Mouse (Mus musculus): Measurements from ENCODE around the gene Gpr68. TPM values are rescaled to one million over a fixed set of nuclear protein-coding genes. Genes with fewer than 3 reads are reported as not detected.
A peak's percentile ranks its signal among the peaks of the same experiment; 100 is the strongest.

Gpr68 gene
- polyA plus RNA-seq, 1 experiment = 24.2 TPM

DNA sequence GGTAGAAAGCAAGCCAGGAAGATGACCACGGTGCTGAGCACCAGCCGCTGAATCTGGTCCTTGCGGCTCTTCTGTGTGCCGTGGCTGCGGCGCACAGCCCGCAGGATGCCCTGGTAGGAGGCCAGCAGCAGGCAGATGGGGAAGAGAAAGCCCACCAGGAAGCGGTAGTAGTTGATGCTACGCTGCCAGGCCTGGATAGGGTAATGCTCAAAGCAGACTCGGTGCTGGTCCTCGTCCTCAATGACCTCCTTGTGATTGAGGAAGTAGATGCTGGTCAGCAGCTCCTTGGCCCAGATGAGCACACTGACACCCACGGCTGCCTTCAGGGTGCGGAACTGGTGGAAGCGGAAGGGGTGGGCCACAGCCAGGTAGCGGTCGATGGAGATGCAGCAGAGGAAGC is 29.4 kb downstream of the Gpr68 start:
- 44% methylated on average over 16 of the region's 16 CpGs for WGBS
- peaks cover 13% of the 10 kb centered on the region for H3K4me1 ChIP-seq (ENCODE audit: control insufficient read depth, insufficient read depth, low read length)
- H3K4me3 ChIP-seq (replicated peaks; ENCODE audit: insufficient read depth, low read depth, low read length) = no peak overlapping the region
- H3K27me3 ChIP-seq (ENCODE audit: control insufficient read depth, insufficient read depth, low read length) = no peaks in the 10 kb centered on the region
- TF ChIP-seq CTCF (IDR thresholded peaks at IDR 0.05; ENCODE audit: borderline replicate concordance, insufficient read depth, low read depth, low read length) (no peak), POLR2A (IDR thresholded peaks at IDR 0.05; ENCODE audit: borderline replicate concordance, insufficient read depth, low read length) (no peak)
- H3K27ac ChIP-seq (ENCODE audit: insufficient read depth, low read length) = no peak overlapping the region
- no peak for DNase-seq

GRCm38 (mm10) chr12:100877936-100878335 is 30.1 kb downstream of the Gpr68 start:
- TF ChIP-seq CTCF (IDR thresholded peaks at IDR 0.05; ENCODE audit: borderline replicate concordance, insufficient read depth, low read depth, low read length) = no peak
- TF ChIP-seq POLR2A (IDR thresholded peaks at IDR 0.05; ENCODE audit: borderline replicate concordance, insufficient read depth, low read length) = no peak
- Histone ChIP-seq H3K4me1 (ENCODE audit: control insufficient read depth, insufficient read depth, low read length) (peaks cover 13% of the 10 kb centered on the region), H3K27ac (ENCODE audit: insufficient read depth, low read length) (no peak overlapping the region), H3K27me3 (ENCODE audit: control insufficient read depth, insufficient read depth, low read length) (no peaks in the 10 kb centered on the region), H3K4me3 (replicated peaks; ENCODE audit: insufficient read depth, low read depth, low read length) (no peak overlapping the region)
- no peak for DNase-seq
- 58% methylated on average over 6 of the region's 6 CpGs for WGBS

- Histone ChIP-seq H3K27me3 (ENCODE audit: control insufficient read depth, insufficient read depth, low read length) (no peaks in the 10 kb centered on the region), H3K4me3 (replicated peaks; ENCODE audit: insufficient read depth, low read depth, low read length) (no peak overlapping the region), H3K4me1 (ENCODE audit: control insufficient read depth, insufficient read depth, low read length) (peaks cover 13% of the 10 kb centered on the region), H3K27ac (ENCODE audit: insufficient read depth, low read length) (no peak overlapping the region)
- no peak for DNase-seq
- no peak for TF ChIP-seq POLR2A (IDR thresholded peaks at IDR 0.05; ENCODE audit: borderline replicate concordance, insufficient read depth, low read length)
- TF ChIP-seq CTCF (IDR thresholded peaks at IDR 0.05; ENCODE audit: borderline replicate concordance, insufficient read depth, low read depth, low read length) = no peak
- WGBS = 71% methylated on average over 6 of the region's 6 CpGs
These were observed 32.0 kb downstream of the Gpr68 start for GRCm38 (mm10) chr12:100875960-100876359.

DNA sequence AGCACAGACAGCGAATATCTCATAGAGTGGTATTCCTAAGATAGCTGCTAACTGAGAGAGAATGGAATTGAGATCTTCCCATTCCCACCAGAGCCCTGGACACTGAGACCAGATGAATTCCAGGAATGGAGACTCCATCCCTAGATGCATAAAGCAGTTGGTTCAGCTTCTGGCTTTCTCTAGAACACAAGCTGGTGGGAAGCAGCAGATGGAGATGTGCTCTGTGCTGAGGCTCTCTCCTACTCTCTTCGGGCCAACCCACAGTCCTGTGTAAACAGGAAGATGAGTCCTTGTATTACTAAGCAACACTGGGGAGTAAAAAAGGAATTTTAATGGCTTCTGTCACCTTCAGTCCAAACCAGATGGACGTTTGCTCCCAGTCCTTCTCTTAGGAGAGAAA is 32.4 kb downstream of the Gpr68 start:
- H3K4me3 ChIP-seq (replicated peaks; ENCODE audit: insufficient read depth, low read depth, low read length) = no peak overlapping the region
- no peak for TF ChIP-seq CTCF (IDR thresholded peaks at IDR 0.05; ENCODE audit: borderline replicate concordance, insufficient read depth, low read depth, low read length)
- no peaks in the 10 kb centered on the region for H3K27me3 ChIP-seq (ENCODE audit: control insufficient read depth, insufficient read depth, low read length)
- WGBS = 41% methylated on average over 3 of the region's 3 CpGs
- H3K4me1 ChIP-seq (ENCODE audit: control insufficient read depth, insufficient read depth, low read length) = peaks cover 13% of the 10 kb centered on the region
- no peak overlapping the region for H3K27ac ChIP-seq (ENCODE audit: insufficient read depth, low read length)
- no peak for DNase-seq

GRCm38 (mm10) chr12:100873612-100874011 is 34.4 kb downstream of the Gpr68 start:
- H3K27me3 ChIP-seq (ENCODE audit: control insufficient read depth, insufficient read depth, low read length) = no peaks in the 10 kb centered on the region
- 97% methylated on average over 3 of the region's 3 CpGs for WGBS
- TF ChIP-seq POLR2A (IDR thresholded peaks at IDR 0.05; ENCODE audit: borderline replicate concordance, insufficient read depth, low read length) = no peak
- TF ChIP-seq CTCF (IDR thresholded peaks at IDR 0.05; ENCODE audit: borderline replicate concordance, insufficient read depth, low read depth, low read length) = no peak
- peaks cover 17% of the 10 kb centered on the region for H3K4me1 ChIP-seq (ENCODE audit: control insufficient read depth, insufficient read depth, low read length)
- no peak overlapping the region for H3K4me3 ChIP-seq (replicated peaks; ENCODE audit: insufficient read depth, low read depth, low read length)
- no peak for DNase-seq
- H3K27ac ChIP-seq (ENCODE audit: insufficient read depth, low read length) = no peak overlapping the region

DNA sequence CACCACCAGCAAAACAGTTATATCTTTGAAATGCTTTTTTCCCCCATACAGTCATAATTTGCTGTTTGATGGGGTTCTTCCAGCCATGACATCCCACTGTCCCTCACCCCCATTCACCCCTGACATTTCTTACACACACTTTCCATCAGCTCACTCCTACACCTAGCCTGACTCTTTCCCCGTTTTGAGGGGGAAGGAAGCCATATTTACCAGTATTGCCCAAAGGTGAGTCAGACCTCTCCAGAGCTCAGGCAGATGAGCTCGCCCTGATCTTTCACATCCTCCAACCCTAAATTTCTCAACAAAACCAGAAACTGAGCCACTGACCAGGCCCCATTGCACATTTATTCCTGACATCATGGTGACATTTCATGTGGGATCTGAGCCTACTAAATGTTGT is 36.2 kb downstream of the Gpr68 start:
- TF ChIP-seq CTCF (IDR thresholded peaks at IDR 0.05; ENCODE audit: borderline replicate concordance, insufficient read depth, low read depth, low read length) = no peak
- no peak for TF ChIP-seq POLR2A (IDR thresholded peaks at IDR 0.05; ENCODE audit: borderline replicate concordance, insufficient read depth, low read length)
- H3K4me3 ChIP-seq (replicated peaks; ENCODE audit: insufficient read depth, low read depth, low read length) = no peak overlapping the region
- peaks cover 21% of the 10 kb centered on the region for H3K4me1 ChIP-seq (ENCODE audit: control insufficient read depth, insufficient read depth, low read length)
- WGBS = 98% methylated on average over 2 of the region's 2 CpGs
- DNase-seq = no peak
- H3K27ac ChIP-seq (ENCODE audit: insufficient read depth, low read length) = no peak overlapping the region
- H3K27me3 ChIP-seq (ENCODE audit: control insufficient read depth, insufficient read depth, low read length) = no peaks in the 10 kb centered on the region

DNA sequence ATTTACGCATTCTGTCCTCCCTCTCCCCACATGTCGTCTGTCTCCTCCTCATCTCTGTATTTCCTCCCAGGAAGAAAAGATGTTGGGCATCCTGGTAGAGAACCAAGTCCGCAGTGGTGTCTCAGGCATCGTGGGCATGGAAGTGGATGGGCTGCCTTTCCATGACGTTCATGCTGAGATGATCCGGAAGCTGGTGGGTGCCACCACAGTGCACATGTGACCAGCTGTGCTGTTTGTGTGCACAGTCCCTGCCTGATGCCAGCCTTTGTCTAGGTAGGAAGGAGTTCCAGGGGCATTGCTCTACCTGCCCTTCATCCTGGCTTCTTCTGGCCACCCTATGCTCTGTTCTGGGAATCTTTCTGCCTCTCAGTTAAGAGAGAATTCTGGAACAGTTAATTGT is 36.8 kb downstream of the Gpr68 start:
- Histone ChIP-seq H3K27me3 (ENCODE audit: control insufficient read depth, insufficient read depth, low read length) (no peaks in the 10 kb centered on the region), H3K4me1 (ENCODE audit: control insufficient read depth, insufficient read depth, low read length) (peaks cover 25% of the 10 kb centered on the region), H3K27ac (ENCODE audit: insufficient read depth, low read length) (no peak overlapping the region), H3K4me3 (replicated peaks; ENCODE audit: insufficient read depth, low read depth, low read length) (no peak overlapping the region)
- DNase-seq = no peak
- 95% methylated on average over 6 of the region's 6 CpGs for WGBS
- TF ChIP-seq POLR2A (IDR thresholded peaks at IDR 0.05; ENCODE audit: borderline replicate concordance, insufficient read depth, low read length) (no peak), CTCF (IDR thresholded peaks at IDR 0.05; ENCODE audit: borderline replicate concordance, insufficient read depth, low read depth, low read length) (no peak)

DNA sequence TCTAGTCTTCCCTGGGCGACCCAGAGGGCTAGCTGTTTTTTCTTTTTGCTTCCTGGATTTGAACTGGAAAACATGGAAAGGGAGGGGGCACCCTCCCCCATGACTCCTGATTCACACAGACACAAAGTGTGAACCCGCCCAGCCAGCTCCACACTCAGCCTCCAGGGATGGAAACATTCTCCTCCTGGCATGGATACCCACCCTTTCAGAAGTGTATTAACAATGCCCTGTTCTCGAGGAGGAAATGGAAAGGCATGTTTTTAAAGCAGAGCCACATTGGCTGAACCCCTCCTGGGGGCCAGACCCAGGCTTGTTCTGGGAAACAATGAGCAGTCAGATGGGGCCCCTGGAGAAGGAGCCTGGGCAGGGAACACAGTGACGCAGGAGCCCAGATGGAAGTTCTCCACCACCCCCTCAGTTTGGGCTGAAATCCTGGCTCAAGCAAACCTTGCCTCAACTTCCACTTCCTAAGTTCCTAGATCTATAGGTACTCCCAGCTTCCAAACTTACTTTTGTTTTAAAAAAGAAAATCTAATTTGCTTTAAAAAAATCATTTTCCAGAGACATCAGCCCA is 39.9 kb downstream of the Gpr68 start:
- WGBS = 64% methylated on average over 4 of the region's 4 CpGs
- TF ChIP-seq CTCF (IDR thresholded peaks at IDR 0.05; ENCODE audit: borderline replicate concordance, insufficient read depth, low read depth, low read length) (no peak), POLR2A (IDR thresholded peaks at IDR 0.05; ENCODE audit: borderline replicate concordance, insufficient read depth, low read length) (no peak)

More for the DNA sequence above, 39.9 kb downstream of the Gpr68 start:
- DNase-seq = no peak
- Histone ChIP-seq H3K4me1 (ENCODE audit: control insufficient read depth, insufficient read depth, low read length) (peaks cover 36% of the 10 kb centered on the region), H3K27ac (ENCODE audit: insufficient read depth, low read length) (peak overlapping the region; percentile 76; the same call in 1 of the 2 replicates), H3K27me3 (ENCODE audit: control insufficient read depth, insufficient read depth, low read length) (no peaks in the 10 kb centered on the region), H3K4me3 (replicated peaks; ENCODE audit: insufficient read depth, low read depth, low read length) (no peak overlapping the region)

Measured in cerebellum, adult 2 months (tissue).